Mouse (Mus musculus) heart, postnatal 0 days (tissue): Measurements from ENCODE around the gene Neurog2. TPM values are rescaled to one million over a fixed set of nuclear protein-coding genes. Genes with fewer than 3 reads are reported as not detected.

ENCODE experiments used
- ATAC-seq: fragments of 200-750 bp; cut with Nextera tagmentation; 2 replicates; pipeline ENCODE4 v1.8.0; 2017; ENCODE audit warnings: low read depth, moderate number of reproducible peaks, moderate library complexity; ENCODE audit not compliant: insufficient read depth
- DNase-seq: peaks from one replicate; pipeline ENCODE4 v3.0.0-alpha.2; 2016; ENCODE audit warnings: low spot score
- H3K27ac ChIP-seq: fragments of 300-500 bp; sonication (generic); 2 replicates; pipeline ENCODE4 v1.5.1; 2014; ENCODE audit warnings: low read depth, mild to moderate bottlenecking
- H3K27me3 ChIP-seq: fragments of 300-500 bp; sonication (generic); 2 replicates; pipeline ENCODE4 v1.6.1; 2014; ENCODE audit warnings: low read length, mixed read lengths; ENCODE audit not compliant: control insufficient read depth, insufficient read depth
- H3K36me3 ChIP-seq: fragments of 300-500 bp; sonication (generic); replicated peaks from 2 replicates; pipeline ENCODE4 v1.6.1; 2014; ENCODE audit warnings: low read length, mixed read lengths; ENCODE audit not compliant: control insufficient read depth, insufficient read depth
- H3K4me1 ChIP-seq: fragments of 300-500 bp; sonication (generic); 2 replicates; pipeline ENCODE4 v1.6.1; 2014; ENCODE audit warnings: antibody characterized with exemption; ENCODE audit not compliant: control insufficient read depth, insufficient read depth
- H3K4me2 ChIP-seq: fragments of 300-500 bp; sonication (generic); 2 replicates; pipeline ENCODE4 v1.6.1; 2014; ENCODE audit warnings: low read depth, mild to moderate bottlenecking, low read length, moderate library complexity
- H3K4me3 ChIP-seq: fragments of 300-500 bp; sonication (generic); 2 replicates; pipeline ENCODE4 v1.5.1; 2014; ENCODE audit warnings: low read depth, low read length
- H3K9ac ChIP-seq: fragments of 300-500 bp; sonication (generic); replicated peaks from 2 replicates; pipeline ENCODE4 v1.6.1; 2014; ENCODE audit warnings: low read depth, low read length, mixed read lengths
- H3K9me3 ChIP-seq: fragments of 300-500 bp; sonication (generic); replicated peaks from 2 replicates; pipeline ENCODE4 v1.6.1; 2016; ENCODE audit warnings: low read length; ENCODE audit not compliant: control insufficient read depth
- CTCF ChIP-seq: IDR thresholded peaks from 2 replicates; pipeline ENCODE4 v1.5.1; 2016; ENCODE audit warnings: antibody characterized with exemption, control low read depth, low read depth
- EP300 ChIP-seq: IDR thresholded peaks from 2 replicates; pipeline ENCODE4 v1.6.1; 2016; ENCODE audit warnings: antibody characterized with exemption, low read depth
- WGBS: fragments of 180-500 bp; shearing (Covaris S2); extraction: QIAGEN DNeasy Blood & Tissue Kit; methylation state at CpG from one replicate; pipeline ENCODE4 v1.1.7; 2014; 5-methylcytosine and 5-hydroxymethylcytosine counted together
- polyA plus RNA-seq: library from polyadenylated mRNA; unstranded; fragments of >200 nt; fragmentation: Nextera tagmentation; extraction: Ambion mirVana; gene quantifications from 2 replicates; pipeline ENCODE4 v1.2.1, GENCODE M21; 2015
- total RNA-seq: library from RNA; depleted of rRNA; stranded (reverse); fragments of >200 nt; gene quantifications from 2 replicates; pipeline ENCODE4 v1.2.3, GENCODE M21; 2014; ENCODE audit warnings: low replicate concordance

Gene Neurog2
- total and polyA plus RNA-seq, 2 experiments from 2014 or later, result not detected

DNA sequence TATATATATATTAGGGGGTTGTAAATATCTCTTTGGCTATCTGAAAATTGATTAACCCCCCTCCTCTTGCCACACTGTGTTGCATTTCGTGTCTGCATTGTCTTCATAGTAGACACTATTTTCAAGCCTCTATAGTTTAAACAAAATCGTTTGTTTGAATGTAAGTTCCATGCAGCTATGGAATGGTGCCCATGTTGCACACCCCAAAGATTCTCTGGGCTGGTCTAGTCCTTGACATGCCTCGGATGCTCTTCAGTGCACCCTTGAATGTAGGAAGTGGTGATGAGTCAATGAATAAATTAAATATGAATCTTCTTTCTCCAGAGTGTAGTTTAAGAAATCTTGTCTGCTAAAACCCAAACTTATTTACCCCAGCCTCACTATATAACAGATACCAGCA is 6.4 kb upstream of the Neurog2 start:
- H3K27me3 ChIP-seq, result peaks cover 81% of the 10 kb centered on the region
- H3K4me1 ChIP-seq, result no peaks in the 10 kb centered on the region
- H3K4me3 ChIP-seq, result no peak overlapping the region
- DNase-seq, result no peak
- 12% methylated on average over 3 of the region's 3 CpGs for WGBS
- no peak for TF ChIP-seq CTCF
- TF ChIP-seq EP300, result no peak
- no peak overlapping the region for H3K27ac ChIP-seq
- no peak overlapping the region for H3K4me2 ChIP-seq
- H3K9me3 ChIP-seq, result no peaks in the 10 kb centered on the region
- no peak overlapping the region for H3K9ac ChIP-seq
- no peak for ATAC-seq
- no peaks in the 10 kb centered on the region for H3K36me3 ChIP-seq

DNA sequence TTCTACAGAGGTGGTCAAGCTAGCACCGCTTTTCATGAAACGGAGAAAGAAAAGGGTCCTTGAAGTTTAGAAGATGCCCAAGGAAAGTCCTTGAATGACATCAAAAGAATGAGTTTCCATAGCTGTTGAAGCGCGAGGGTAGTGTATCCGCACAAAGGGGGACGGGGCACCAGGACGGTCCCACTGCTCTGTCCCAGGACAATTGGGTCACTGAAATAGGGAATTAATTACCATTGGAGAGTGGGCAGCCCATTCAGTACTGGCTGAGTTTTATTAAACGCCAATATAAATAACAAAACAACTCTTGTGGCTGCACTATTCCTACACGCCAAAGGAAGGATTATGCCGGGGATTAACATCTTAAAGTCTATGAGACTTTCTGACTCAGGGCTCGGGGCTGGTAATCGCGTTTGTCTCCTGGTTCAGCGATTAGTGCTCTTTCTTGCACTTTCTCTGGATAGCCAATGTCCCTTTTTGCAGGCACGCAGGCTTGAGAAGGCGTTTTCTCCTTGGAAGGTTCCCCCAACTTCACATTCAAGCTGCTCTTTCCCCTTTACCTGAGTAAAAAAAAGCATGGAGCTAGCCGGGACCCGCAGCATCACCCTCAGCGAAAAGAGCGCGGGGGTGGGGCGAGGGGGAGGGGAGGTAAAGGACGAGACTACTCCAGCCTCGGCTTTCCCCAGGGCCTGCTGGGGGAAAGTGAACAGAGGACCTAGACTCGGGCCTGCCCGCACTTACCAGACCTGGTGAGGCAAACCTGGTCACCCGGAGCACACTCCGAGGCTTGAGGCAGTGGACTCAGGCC is 5.6 kb upstream of the Neurog2 start:
- DNase-seq, result no peak
- Histone ChIP-seq H3K9me3 (no peaks in the 10 kb centered on the region), H3K36me3 (no peaks in the 10 kb centered on the region), H3K27ac (no peak overlapping the region), H3K27me3 (peaks cover 86% of the 10 kb centered on the region), H3K9ac (no peak overlapping the region), H3K4me1 (no peaks in the 10 kb centered on the region), H3K4me3 (peak overlapping the region; percentile 9; the same call in 1 of the 2 replicates), H3K4me2 (no peak overlapping the region)
- 3% methylated on average over 28 of the region's 28 CpGs for WGBS
- TF ChIP-seq CTCF (no peak), EP300 (no peak)
- no peak for ATAC-seq

DNA sequence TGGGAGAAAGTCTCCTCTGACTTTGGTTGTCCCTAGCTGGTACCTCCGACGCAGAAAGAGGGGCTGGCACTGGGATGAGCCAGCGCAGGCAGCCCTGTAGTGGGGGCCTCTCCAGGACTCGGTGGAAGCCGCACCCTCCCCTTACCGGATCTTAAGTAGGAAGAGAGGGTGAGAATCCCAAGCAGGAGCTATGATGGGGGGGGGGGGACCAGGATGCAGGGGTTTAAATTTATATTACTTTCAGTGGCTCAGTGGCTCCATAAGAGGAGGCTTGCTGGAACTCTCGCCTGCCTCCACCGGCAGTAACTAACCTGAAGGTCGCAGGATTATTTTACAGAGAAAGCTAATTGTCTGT is 5.0 kb upstream of the Neurog2 start:
- Histone ChIP-seq H3K9me3 (no peaks in the 10 kb centered on the region), H3K4me1 (peaks cover 2% of the 10 kb centered on the region; the same call in 1 of the 2 replicates), H3K27ac (no peak overlapping the region), H3K4me2 (no peak overlapping the region), H3K27me3 (peaks cover 90% of the 10 kb centered on the region), H3K36me3 (no peaks in the 10 kb centered on the region), H3K9ac (no peak overlapping the region), H3K4me3 (no peak overlapping the region; the same call in 1 of the 2 replicates)
- 5% methylated on average over 9 of the region's 9 CpGs for WGBS
- no peak for ATAC-seq
- TF ChIP-seq CTCF (no peak), EP300 (no peak)
- DNase-seq, result no peak

DNA sequence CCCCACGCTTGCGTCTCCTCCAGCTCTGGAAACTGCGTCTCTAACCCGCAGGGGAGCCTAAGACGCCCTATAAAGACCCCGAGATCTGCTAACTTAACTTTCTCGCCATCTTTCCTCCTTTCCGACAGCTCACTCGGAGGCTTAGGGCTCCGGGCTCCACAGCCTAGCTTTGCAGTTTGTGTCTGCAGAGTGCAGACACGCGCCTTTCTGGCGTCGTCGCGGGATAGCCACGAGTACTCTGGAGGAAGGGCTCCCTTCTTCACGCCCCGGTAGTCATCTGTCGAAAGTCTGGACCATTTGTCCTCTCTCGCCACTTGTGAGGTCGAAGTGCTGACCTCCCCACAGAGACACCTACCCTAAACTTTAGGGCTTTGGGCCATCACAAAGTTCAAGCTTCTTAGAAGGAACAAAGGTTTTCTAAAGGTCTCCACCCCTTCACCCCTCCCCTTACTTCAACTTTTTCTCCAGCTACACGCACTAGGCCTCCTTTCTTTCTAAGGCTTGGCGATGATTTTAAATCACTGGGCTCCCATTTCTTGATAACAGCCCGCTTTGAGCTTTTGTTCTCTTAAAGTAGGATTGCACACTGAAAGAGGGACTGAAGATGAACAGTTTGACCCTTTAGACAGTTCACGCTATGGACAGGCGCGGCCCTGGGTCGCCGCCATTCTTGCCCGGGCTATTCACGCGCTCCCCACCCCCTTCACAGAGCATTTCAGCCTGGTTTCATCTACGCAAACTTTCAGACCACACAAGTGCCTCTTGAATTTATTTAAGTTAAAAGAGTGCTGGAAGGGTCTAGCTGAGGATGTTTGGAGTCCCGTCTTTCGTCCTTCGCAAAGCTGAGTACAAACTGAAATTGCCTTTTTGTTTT is 4.4 kb upstream of the Neurog2 start:
- ATAC-seq, result no peak
- TF ChIP-seq EP300, result no peak
- no peak for TF ChIP-seq CTCF
- H3K9me3 ChIP-seq, result no peaks in the 10 kb centered on the region
- no peak overlapping the region for H3K27ac ChIP-seq
- 5% methylated on average over 37 of the region's 37 CpGs for WGBS
- H3K36me3 ChIP-seq, result no peaks in the 10 kb centered on the region
- peaks cover 7% of the 10 kb centered on the region; the same call in 1 of the 2 replicates for H3K4me1 ChIP-seq
- H3K27me3 ChIP-seq, result peaks cover 95% of the 10 kb centered on the region
- H3K4me3 ChIP-seq, result no peak overlapping the region; the same call in 1 of the 2 replicates
- H3K4me2 ChIP-seq, result no peak overlapping the region
- H3K9ac ChIP-seq, result no peak overlapping the region
- no peak for DNase-seq

DNA sequence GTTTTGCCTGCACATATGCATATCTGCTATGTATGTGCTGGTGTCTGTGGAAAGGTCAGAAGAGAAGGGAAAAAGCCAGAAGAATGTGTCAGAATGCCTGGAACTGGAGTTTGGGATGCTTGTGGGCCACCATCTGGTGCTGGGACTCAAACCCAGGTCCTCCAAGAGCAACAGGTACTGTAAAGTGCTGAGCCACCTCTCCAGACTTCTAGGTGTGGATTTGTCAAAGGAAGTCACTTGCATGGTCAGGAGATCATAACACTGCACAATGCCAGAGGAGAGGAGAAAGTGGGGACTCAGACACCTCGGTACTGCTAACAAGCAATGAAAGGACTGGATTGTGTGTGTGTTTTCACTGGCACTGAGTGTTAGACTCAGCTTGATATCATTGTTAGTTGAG is 2.7 kb upstream of the Neurog2 start:
- DNase-seq, result no peak
- H3K36me3 ChIP-seq, result no peaks in the 10 kb centered on the region
- H3K4me1 ChIP-seq, result peaks cover 12% of the 10 kb centered on the region; the same call in 1 of the 2 replicates
- no peak for ATAC-seq
- no peak overlapping the region for H3K4me2 ChIP-seq
- H3K9ac ChIP-seq, result no peak overlapping the region
- H3K9me3 ChIP-seq, result no peaks in the 10 kb centered on the region
- H3K27me3 ChIP-seq, result peaks cover 97% of the 10 kb centered on the region
- H3K4me3 ChIP-seq, result no peak overlapping the region
- TF ChIP-seq CTCF (no peak), EP300 (no peak)
- no peak overlapping the region for H3K27ac ChIP-seq
- 12% methylated on average over 1 of the region's 1 CpGs for WGBS
